Mouse (Mus musculus): ENCODE results near the gene Gm20837. TPM values are rescaled to one million over a fixed set of nuclear protein-coding genes. Genes with fewer than 3 reads are reported as not detected.
"Not testable (repeated sequence)": the region's sequence is repeated elsewhere in the genome, so short reads cannot be mapped to it uniquely, and the experiment has no call there.

The Gm20837 gene
- polyA plus RNA-seq (2011; ENCODE audit: insufficient read depth, insufficient read length, low read depth, missing spikeins), result not detected in 2 replicates

- H3K27ac ChIP-seq (ENCODE audit: insufficient read depth, low read length); H3K9me3 ChIP-seq (replicated peaks; ENCODE audit: control insufficient read depth, insufficient read depth, low read length, poor library complexity, severe bottlenecking); H3K27me3 ChIP-seq (ENCODE audit: control insufficient read depth, insufficient read depth, low read length, poor library complexity, severe bottlenecking); H3K4me3 ChIP-seq (ENCODE audit: low read depth, low read length); H3K9ac ChIP-seq (ENCODE audit: low read depth, poor library complexity, severe bottlenecking); H3K4me1 ChIP-seq (ENCODE audit: control insufficient read depth, insufficient read depth, low read length); H3K36me3 ChIP-seq (ENCODE audit: control insufficient read depth, insufficient read depth, low read length, poor library complexity, severe bottlenecking): not testable (repeated sequence)
These were observed at the start of gene Gm20837 for GRCm38 (mm10) chrY:90400948-90401347. Gm20837 (plus strand) TSS chrY:90401248.
